Mouse (Mus musculus): Measurements from ENCODE around the gene Atp6v1fnb. TPM values are rescaled to one million over a fixed set of nuclear protein-coding genes. Genes with fewer than 3 reads are reported as not detected.

Gene Atp6v1fnb
- total RNA-seq, 2 experiments from 2014 or later = 0.70 to 1.3 TPM

- no peak for DNase-seq (ENCODE audit: low spot score in 2 of 2)
- intact Hi-C loops (cut with DNase I) = no loop called here
Measured at GRCm38 (mm10) chr6:29509086-29509485, 37.8 kb downstream of the Atp6v1fnb start.

- DNase-seq (ENCODE audit: low spot score in 2 of 2) = no peak
- intact Hi-C loops (cut with DNase I) = no loop called here
Measured at GRCm38 (mm10) chr6:29513284-29513683, 42.0 kb downstream of the Atp6v1fnb start.

GRCm38 (mm10) chr6:29517139-29517538 lies 45.9 kb downstream of the Atp6v1fnb start:
- intact Hi-C loops (cut with DNase I) = no loop called here
- DNase-seq (ENCODE audit: low spot score in 2 of 2) = peak; percentile 63 to 69

- no peak for DNase-seq (ENCODE audit: low spot score in 2 of 2)
- intact Hi-C loops (cut with DNase I) = no loop called here
Measured at GRCm38 (mm10) chr6:29522626-29523300, 51.5 kb downstream of the Atp6v1fnb start.

Other genes with a start within 250 kb of the Atp6v1fnb start
- 1 to 10 TPM; 5.7 to 6.5 TPM for gene Hilpda, start 198.9 kb upstream of the Atp6v1fnb start, total RNA-seq (2021)
- under 1 TPM in 1 of 2 experiments, not detected in 1; 0.44 TPM for gene Fam71f2, start 191.8 kb upstream of the Atp6v1fnb start, total RNA-seq (2021)
- gene Fam71f1, start 152.3 kb upstream of the Atp6v1fnb start, total RNA-seq (2021) = not detected
- 10 to 100 TPM; 88.7 to 89.1 TPM for gene Calu, start 123.4 kb upstream of the Atp6v1fnb start, total RNA-seq (2021)
- gene Opn1sw, start 83.0 kb upstream of the Atp6v1fnb start, total RNA-seq (2021) = under 1 TPM; 0.33 to 0.66 TPM
- 100 to 1,000 TPM in 1 of 2 experiments, 10 to 100 TPM in 1; 90.1 to 104 TPM for gene Ccdc136, start 75.1 kb upstream of the Atp6v1fnb start, total RNA-seq (2021)
- 1 to 10 TPM; 2.0 to 2.2 TPM for gene Flnc, start 38.2 kb upstream of the Atp6v1fnb start, total RNA-seq (2021)
- gene Atp6v1f, start 3.7 kb upstream of the Atp6v1fnb start, total RNA-seq (2021) = 100 to 1,000 TPM; 253 to 268 TPM
- gene Kcp, start 36.5 kb downstream of the Atp6v1fnb start, total RNA-seq (2021) = 1 to 10 TPM; 5.9 to 7.6 TPM
- 1 to 10 TPM; 3.6 to 4.9 TPM for gene Irf5, start 55.2 kb downstream of the Atp6v1fnb start, total RNA-seq (2021)
- 10 to 100 TPM; 67.1 to 70.3 TPM for gene Tnpo3, start 138.4 kb downstream of the Atp6v1fnb start, total RNA-seq (2021)
- gene Tspan33, start 222.8 kb downstream of the Atp6v1fnb start, total RNA-seq (2021) = 10 to 100 TPM; 27.6 to 30.0 TPM

All from left cerebral cortex, postnatal 14 days (tissue).